Mouse (Mus musculus) ES-E14 (cell line): ENCODE results near the gene Exd2.

Source experiments
- CHD2 ChIP-seq: IDR thresholded peaks from 2 replicates; pipeline ENCODE4 v1.6.1; 2014; ENCODE audit warnings: mild to moderate bottlenecking, low read depth, low read length, inconsistent platforms
- MAFK ChIP-seq: IDR thresholded peaks from 2 replicates; pipeline ENCODE4 v1.6.1; 2014; ENCODE audit warnings: mild to moderate bottlenecking, low read depth, low read length, inconsistent platforms; ENCODE audit not compliant: insufficient read depth

GRCm38 (mm10) chr12:80519621-80520332 lies 56.9 kb downstream of the Exd2 start:
- no peak for TF ChIP-seq MAFK
- TF ChIP-seq CHD2, result no peak
